Mouse (Mus musculus) thymus, postnatal 0 days (tissue): ENCODE data around the gene Cd27. TPM values are rescaled to one million over a fixed set of nuclear protein-coding genes. Genes with fewer than 3 reads are reported as not detected.

ENCODE experiments used
- DNase-seq: peaks from one replicate; pipeline ENCODE4 v3.0.0-alpha.2; 2015; ENCODE audit warnings: low spot score
- microRNA-seq: library from miRNA; unstranded; fragments of <30 nt; microRNA quantifications from one replicate; pipeline ENCODE4, GENCODE M21; 2016; ENCODE audit warnings: borderline number of aligned reads
- polyA plus RNA-seq: library from polyadenylated mRNA; unstranded; fragments of >200 nt; fragmentation: Nextera tagmentation; extraction: Ambion mirVana; gene quantifications from 2 replicates; pipeline ENCODE4 v1.2.1, GENCODE M21; 2015

Gene Cd27
- polyA plus RNA-seq, 1 experiment from 2014 or later = 252 TPM

DNA sequence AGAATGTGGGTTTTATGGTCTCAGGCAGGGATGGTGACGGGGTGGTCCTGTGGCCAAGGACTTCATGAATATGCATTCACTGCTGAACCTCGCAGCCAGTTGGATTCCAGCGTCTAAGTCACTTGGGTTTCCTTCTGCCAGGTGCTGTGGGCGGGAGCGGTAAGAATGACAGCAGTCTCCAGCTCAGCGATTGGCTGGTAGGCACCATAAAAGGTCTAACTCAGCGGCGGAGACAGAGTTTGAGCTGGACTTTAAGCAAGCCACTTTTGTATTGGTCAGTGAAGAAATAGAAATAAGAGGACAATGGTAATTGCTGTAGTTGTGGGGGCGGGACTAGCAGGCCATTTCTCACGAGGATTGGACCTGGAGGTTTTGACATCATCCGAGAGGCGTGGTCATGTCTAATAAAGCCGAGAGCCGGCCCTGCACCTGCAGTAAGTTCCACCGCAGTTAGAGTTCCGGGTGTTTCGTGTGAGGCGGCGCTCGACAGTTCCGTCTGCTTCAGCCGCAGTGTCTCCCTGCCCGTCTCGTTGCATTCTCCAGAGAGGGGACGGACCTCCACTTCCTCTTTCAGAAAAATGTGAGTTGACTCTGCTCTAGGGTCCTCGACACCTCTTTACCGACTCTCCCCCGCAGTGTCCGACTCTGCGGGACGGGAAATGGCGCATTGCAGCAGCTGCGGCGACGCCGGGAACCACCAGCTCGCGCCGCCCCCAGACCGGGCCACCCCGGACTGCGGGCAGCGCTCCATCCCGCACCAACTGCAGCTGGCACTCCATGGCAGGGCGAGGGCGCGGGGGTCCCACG is 21.5 kb downstream of the Cd27 start, which contains the start of gene Vamp1:
TSS of gene Vamp1 (plus strand) at position 404 of the 807 bp plus-strand sequence.
- peak; percentile 93 for DNase-seq

- DNase-seq = no peak
Observed at GRCm38 (mm10) chr6:125213715-125214114, 23.1 kb downstream of the Cd27 start.

DNA sequence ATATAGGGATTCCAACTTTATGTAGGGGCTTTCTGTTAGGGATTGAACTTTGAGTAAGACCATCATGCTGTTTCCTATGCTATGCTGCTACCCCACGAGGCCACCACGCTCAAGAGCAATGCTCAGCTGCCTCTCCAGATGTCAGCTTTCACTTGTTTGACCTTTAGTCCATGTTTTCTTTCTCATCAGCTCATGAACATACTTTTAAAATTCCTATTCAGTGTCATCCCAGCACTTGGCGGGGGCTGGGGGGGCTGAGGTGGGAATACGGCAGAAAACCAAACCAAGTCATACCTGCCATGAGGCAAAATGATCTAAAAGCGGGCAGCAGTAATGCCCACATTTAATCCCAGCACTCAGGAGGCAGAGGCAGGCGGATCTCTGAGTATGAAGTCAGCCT is 23.7 kb downstream of the Cd27 start:
- DNase-seq = no peak

DNA sequence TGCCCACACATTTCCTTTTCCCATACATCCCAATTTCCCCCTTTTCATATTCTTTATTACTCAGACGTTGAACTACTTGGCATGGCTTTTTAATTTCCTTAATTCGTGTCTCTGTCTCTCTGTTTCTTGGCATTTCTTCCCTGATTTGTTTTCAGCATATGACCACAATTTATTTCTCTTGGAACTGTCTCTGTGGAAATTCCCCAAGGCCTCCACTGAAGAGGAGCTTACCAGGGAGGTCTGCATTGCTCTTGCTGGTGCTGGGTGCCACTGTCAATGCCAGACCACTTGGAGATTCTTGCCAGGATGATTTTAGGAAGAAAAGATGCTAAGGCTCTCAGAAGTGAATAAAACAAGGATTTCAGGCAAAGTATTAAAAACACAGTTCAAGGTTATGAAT is 24.2 kb downstream of the Cd27 start:
- no peak for DNase-seq

- DNase-seq = peak; percentile 20
Observed at GRCm38 (mm10) chr6:125210436-125210835, 26.4 kb downstream of the Cd27 start.

GRCm38 (mm10) chr6:125197166-125197565 is 39.6 kb downstream of the Cd27 start:
- no peak for DNase-seq

- no peak for DNase-seq
Observed at GRCm38 (mm10) chr6:125196301-125196700, 40.5 kb downstream of the Cd27 start.

DNA sequence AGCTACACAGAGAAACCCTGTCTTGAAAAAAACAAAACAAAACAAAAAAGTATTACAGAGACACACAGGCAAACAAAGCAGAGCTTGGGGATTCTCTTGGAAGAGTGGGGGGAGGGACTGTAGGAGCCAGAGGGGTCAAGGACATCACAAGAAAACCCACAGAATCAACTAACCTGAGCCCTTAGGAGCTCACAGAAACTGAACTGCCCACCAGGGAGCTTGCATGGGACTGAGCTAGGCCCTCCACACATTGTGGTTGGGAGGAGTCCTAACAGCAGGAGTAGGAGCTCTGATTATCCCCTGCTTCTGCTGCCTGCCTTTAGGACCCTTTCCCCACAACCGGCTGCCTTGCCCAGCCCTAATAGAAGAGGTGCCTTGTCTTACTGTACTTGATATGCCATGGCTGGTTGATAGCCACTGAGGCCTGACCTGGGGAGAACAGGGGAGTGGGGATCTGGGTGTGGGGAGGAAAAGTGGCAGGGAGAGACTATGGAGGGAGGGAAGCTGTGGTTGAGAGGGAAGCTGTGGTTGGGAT is 41.2 kb downstream of the Cd27 start:
- DNase-seq = no peak

GRCm38 (mm10) chr6:125193390-125193789 is 43.4 kb downstream of the Cd27 start:
- no peak for DNase-seq

DNA sequence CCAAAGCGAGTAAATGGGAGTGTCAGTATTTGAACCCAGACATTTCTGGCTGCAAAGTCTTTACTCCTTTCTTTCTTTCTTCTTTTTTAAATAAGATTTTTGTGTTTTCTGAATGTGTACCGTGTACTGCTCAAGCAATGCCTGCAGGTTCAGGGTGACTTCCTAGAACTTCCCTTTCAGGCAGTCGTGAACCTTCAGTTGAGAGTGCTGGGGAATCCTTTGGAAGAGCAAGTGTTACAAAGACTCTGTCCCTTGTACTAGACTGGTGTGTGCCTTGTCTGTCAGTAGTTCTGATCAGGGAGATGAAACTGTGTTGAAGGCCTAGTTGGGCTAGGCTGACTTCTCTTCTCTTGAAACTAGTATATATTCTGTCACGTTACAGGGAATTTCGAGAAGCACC is 44.0 kb downstream of the Cd27 start:
- DNase-seq = no peak

DNA sequence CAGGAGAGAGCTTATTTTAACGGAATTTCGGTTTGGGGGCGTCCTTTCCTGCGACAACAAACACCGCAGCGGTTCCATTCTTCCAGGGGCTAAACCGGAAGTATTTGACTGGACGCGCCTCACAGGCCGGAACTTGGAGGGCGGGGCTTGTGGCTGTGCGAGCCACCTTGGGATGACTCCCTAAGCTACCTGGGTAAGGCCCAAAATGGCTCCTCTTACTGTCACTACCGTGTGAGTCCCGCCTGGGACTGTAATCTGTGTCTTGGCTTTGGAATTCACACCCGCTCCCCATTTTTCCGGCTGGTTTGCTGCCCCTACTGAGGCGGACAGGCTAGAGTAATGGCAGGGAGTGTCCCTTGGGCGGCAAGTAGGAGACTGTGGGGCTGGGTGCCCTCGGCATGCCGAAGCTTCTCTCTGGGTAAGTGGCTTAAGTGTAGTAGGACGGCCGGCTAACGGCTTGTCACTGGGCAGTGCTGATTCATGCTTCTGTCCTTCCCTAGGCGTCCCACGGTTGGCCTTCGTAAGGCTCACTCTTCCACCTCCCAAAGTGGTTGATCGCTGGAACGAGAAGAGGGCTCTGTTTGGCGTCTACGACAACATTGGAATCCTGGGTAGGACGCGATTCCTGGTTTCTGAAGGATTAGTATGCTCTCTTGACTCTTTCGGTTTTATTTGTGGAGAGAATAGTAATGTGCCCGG is 44.6 kb downstream of the Cd27 start:
- peak; percentile 90 for DNase-seq

GRCm38 (mm10) chr6:125191332-125192015 is 45.3 kb downstream of the Cd27 start, which contains the start of the genes Ncapd2 and Mrpl51:
Gene Ncapd2, minus strand, starts transcription at chr6:125191701.
Gene Mrpl51, plus strand, starts transcription at chr6:125191801.
- peak; percentile 98 for DNase-seq

DNA sequence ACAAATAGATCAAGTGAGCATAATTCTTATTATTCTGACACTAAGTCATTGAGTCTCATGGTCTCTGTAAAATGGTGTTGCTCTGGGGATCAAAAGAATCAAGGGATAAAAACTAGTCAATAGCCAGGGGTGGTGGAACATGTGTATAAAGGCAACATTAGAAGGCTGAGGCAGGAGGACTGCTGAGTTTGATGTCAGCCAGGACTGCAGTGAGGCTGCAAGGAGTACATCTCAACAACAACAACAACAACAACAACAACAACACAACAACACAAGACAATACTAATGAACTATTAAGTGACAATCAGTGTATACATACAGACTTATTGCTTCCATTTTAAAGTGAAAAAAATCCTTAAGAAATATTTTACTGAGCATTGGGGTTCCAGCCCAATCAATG is 46.0 kb downstream of the Cd27 start:
- no peak for DNase-seq

DNA sequence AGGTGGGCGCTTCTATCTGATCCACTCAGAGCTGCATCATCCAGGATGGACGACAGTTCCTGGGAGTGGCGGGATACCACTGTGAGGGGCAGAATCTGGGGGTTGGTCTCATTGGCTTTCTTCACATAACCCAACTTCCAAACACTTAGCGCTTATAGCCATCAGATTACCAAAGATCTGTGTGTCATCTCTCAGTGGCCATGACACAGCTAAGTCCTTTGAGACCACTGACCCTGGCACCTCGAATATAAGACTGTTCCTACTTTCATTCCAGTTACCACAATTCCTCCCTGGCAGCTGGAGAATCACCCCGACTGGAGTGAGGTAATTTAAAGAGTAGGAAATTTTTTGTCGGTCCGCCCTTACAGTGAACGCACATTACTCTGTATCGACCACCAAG is 50.6 kb downstream of the Cd27 start:
- DNase-seq = no peak

Small RNA genes within 50 kb of the gene (microRNA-seq; reads per million reads assigned to microRNA genes)
- gene Mir3098 (not detected), gene Mir8113 (not detected)

Other genes starting within 250 kb of the Cd27 start
- gene Pianp, start 240.3 kb downstream of the Cd27 start, polyA plus RNA-seq = 0.50 and 0.55 TPM in 2 replicates
- gene Zfp384, start 227.9 kb downstream of the Cd27 start, polyA plus RNA-seq = 8.8 and 9.5 TPM in 2 replicates
- 113 and 118 TPM in 2 replicates for gene Ing4, start 197.2 kb downstream of the Cd27 start, polyA plus RNA-seq
- gene Acrbp, start 187.3 kb downstream of the Cd27 start, polyA plus RNA-seq = 9.2 and 10.2 TPM in 2 replicates
- 3.5 and 4.2 TPM in 2 replicates for gene Lpar5, start 169.1 kb downstream of the Cd27 start, polyA plus RNA-seq
- 70.0 and 84.9 TPM in 2 replicates for gene Chd4, start 141.0 kb downstream of the Cd27 start, polyA plus RNA-seq
- 53.9 and 60.7 TPM in 2 replicates for gene Nop2, start 105.1 kb downstream of the Cd27 start, polyA plus RNA-seq
- gene Iffo1, start 91.8 kb downstream of the Cd27 start, polyA plus RNA-seq = 13.8 and 19.0 TPM in 2 replicates
- 1,452 and 1,606 TPM in 2 replicates for gene Gapdh, start 70.5 kb downstream of the Cd27 start, polyA plus RNA-seq
- gene Ncapd2, start 45.3 kb downstream of the Cd27 start, polyA plus RNA-seq = 130 and 153 TPM in 2 replicates
- 281 and 294 TPM in 2 replicates for gene Mrpl51, start 45.2 kb downstream of the Cd27 start, polyA plus RNA-seq
- gene Vamp1, start 21.5 kb downstream of the Cd27 start, polyA plus RNA-seq = 61.0 and 75.3 TPM in 2 replicates
- gene Tapbpl, start 5.2 kb downstream of the Cd27 start, polyA plus RNA-seq = 42.5 and 53.1 TPM in 2 replicates
- 0.22 and 0.36 TPM in 2 replicates for gene Tuba3a, start 49.0 kb upstream of the Cd27 start, polyA plus RNA-seq
- 29.6 and 30.9 TPM in 2 replicates for gene Ltbr, start 76.9 kb upstream of the Cd27 start, polyA plus RNA-seq
- gene Scnn1a, start 83.6 kb upstream of the Cd27 start, polyA plus RNA-seq = 9.0 and 9.5 TPM in 2 replicates
- gene Tnfrsf1a, start 112.4 kb upstream of the Cd27 start, polyA plus RNA-seq = 67.3 and 67.9 TPM in 2 replicates
- 1.0 and 1.2 TPM in 2 replicates for gene Plekhg6, start 143.8 kb upstream of the Cd27 start, polyA plus RNA-seq